Mouse (Mus musculus) A20 (cell line): ENCODE results near the gene Lsr.
A peak's percentile ranks its signal among the peaks of the same experiment; 100 is the strongest.
"Not testable (repeated sequence)": the region's sequence is repeated elsewhere in the genome, so short reads cannot be mapped to it uniquely, and the experiment has no call there.

Experiments used
- DNase-seq: peaks from one replicate; pipeline ENCODE4 v3.0.0-alpha.2; 2011; ENCODE audit warnings: low read depth, low spot score

Gene Lsr

DNA sequence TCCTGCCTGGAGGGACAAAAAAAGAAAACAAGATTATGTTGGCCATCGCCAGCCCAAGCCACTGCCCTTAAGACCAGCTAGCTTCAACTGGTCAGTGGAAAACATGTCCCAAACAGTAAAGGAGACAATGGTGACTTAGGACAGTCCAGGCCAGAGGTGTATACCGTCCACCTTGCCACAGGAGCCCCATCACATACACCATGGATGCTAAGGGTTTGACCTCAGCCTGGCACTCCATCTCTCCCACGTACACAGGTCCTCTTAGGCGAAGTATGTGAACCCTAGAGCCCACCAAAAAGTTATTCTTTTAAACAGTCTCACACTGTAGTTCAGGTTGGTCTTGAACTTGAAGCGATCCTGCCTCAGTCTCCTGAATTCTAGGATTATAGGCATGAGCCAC is 10.4 kb downstream of the Lsr start:
- DNase-seq = no peak

DNA sequence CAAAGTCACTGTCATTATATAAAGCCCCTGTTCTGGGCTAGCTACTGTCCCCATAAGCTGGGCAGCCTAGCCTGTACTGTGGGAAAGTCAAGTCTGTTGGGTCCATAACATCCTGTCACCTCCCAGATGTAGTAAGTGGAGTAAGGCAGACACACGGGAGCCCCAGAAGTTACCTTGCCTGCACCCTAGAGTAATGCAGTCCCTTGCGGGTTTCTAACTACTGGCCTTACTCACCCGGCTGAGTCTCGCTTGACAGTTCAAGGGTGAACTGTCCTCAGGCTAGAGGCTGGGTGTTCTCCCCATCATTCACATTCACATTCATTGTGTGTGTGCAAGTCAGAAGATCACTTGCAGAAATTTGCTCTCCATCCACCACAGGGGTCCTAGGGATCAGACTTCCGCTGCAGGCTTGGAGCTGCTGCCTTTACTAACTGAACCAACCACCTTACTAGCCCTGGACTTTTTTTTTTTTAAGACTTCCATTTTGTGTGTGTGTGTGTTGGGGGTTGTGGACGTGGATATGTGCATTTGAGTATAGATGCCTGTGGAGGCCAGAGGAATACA is 13.4 kb downstream of the Lsr start:
- no peak for DNase-seq

DNA sequence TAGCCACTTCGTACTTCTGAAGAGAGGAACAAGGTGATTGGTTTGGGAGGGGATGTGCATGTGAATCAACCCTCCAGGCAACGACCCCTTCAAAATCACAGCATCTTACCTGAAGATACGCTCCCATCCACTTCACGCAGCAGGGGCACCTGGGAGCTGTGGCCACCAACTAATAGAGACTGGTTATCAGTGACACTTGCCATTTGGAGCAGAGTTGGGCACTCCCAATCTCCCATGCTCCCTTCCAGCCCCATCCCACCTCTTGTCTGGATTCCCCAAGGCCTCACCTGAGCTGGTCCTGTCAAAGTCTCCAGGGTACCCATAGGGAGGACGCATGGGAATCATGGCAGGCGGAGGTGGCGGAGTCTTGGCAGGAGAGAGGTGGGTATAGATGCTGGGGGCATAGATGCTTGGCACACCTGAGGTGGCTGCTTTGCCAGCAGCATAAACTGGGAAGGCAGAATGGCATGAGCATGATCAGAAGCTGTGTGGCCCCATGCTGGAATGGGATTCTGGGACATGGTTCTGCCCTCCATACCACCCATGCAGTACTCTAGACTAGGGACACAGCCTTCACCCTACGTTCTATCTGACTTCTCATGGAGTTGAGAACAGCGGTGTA is 14.3 kb downstream of the Lsr start:
- DNase-seq = no peak

DNA sequence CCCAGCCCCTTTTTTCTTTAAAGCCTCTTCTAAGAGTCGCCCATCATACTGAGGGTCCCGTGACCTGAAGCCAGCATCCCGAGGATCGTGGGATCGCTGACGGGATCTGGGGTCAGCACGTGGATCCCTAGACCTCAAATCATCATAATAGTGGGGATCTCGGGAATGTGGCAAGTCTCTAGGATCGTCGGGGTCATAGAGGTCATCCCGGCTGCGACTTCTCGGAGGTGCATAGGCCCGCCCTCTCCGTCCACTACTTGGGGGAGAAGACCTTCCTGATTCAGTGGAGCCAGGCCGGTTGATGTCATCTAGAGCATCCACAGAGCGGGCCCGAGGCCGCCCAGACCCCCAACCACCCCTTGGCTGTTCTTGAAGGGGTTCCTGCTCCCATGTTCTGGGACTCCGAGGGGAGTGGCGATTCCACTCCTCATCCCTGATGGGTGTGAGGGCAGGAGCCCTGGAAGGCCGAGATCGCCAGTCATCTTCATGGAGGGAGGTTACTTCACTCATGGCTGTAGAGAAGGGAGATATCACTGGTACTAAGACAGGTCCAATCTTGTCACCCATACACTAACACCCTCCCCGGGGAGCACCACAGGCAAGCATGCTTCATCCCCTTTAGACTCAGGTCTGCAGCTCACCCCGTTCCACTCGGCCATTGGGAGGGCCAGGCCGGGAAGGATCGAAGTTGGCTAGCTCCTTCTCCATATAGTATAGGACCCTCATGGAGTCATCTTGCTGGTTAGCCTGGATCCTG is 15.0 kb downstream of the Lsr start:
- no peak for DNase-seq

DNA sequence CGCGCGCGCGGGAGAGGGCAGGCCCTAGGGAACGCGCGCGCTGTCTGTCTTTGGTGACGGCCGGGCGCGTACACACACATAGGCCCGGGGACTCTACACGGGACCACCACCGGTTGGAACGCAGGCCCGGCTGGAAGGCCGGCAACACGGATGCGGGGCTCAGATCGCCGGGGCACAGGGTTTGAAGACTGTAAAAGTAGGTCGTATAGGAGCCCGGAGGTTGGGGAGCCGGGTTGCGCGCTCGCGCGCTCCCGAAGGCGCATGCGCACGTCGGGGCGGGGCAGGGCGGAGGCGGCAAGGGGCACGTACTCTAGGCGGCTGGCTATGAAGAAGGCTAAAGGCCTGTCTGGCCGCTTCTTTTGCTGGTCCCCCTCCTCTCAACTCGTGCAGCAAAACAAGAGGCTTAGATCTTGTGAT is 15.9 kb downstream of the Lsr start:
- DNase-seq = peak; percentile 95

DNA sequence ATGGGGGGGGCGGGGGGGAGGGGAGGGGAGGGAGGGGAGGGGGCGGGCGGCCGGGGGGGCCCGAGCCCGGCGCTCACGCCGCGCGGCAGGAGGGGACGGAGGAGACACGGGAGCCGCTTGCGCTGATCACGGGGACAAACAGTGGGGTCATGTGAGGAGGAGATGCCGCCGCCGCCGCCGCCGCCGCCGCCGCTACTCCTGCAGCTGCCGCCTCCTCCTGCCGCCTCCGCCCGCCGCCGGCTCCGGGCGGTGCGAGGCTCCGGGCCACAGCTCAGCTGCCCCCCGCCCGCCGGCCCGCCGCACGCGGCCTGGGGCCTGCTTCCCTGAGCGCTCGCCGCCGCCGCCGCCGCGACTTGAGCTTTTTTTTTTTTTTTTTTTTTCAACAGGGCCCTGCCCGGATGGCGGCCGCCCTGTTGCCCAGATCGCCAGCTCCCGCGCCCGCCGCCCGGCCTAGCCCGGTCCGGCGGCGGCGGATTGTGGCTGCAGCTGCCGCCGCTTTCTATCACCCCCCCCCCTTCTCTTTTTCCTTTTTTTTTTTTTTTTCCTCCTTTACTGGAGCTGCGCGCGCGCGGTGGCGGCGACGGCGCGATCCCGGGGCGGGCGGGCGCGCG is 16.4 kb downstream of the Lsr start, which contains the start of gene Usf2:
Usf2 (minus strand) TSS at position 48 of the 611 bp plus-strand sequence.
- peak; percentile 79 for DNase-seq

DNA sequence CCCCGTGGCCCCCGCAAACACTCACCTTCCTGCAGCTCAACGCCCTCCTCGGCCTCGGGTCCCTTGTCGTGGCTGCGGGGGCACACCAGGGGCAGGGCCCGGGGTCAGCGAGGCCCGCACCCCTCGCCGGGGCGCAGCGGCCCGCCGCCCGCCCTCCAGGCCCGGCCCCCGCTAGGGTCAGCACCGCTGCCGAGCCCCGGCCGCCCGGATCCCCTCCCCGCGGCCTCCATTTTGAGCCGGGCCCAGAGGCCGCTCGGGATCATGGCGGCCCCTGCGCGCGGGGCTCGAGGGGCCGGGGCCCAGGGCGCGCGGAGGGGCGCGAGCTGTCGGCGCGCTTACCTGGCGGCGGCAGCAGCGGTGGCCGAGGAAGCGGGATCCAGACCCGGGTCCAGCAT is 16.9 kb downstream of the Lsr start:
- no peak for DNase-seq

DNA sequence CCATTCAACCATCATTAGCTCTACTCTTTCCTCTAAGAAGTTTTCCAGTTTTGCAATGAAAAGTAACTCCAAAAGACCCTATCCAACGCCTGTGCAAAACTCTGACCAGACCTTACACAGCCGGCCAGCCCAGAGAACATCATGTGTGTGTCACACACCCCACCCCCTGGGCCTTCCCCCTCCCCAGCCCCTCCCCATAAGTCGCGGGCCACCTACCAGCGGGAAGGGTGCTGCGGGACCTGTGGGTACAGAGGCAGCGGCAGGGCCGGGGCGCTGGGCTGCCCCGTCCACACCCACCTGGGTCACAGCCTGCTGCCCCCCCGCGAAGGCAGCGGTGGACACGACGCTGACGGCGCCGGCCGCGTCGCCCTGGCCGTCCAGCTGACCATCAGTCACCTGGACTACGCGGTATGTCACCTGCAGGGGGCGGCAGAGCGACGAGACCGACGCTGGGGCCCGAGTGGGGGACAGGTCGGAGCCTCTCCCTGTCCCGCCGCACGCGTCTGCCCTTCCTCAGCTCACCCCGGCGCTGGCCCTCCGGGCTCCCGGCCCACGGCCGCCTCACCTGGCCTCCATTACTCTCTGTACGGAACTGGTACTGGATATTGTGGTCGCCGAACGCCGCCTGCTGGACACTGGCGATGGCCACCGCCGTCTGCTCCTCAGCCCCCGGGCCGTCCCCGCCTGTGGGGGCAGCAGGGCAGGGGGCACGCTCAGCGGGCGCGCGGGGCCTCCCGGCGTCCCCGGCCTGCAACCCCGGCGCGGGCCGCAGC is 17.5 kb downstream of the Lsr start:
- peak; percentile 90 for DNase-seq

DNA sequence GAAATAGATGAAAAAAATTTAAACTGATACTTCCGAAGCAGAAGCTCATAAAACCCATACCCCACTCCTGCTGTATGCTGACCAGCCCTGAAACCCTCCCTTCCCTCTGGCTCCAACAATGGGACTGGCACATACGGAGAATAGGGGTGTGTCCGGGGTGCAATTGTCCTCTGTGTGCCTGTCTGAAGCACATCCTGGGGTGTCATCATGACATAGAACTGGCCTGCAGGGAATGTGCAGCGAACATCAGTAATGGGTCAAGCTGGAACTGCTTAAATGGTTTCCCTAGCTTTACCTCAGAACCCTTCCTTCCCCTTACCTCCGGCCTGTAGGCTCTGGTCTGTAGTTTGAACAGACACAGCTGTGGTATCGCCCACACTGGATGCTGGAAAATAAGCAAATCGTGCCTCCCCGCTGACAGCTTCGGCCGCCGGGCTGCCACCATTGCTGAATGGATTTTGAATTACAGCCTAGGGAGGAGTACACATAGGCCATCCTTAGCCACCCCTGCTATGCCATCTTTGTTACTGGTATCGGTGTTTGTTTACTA is 18.2 kb downstream of the Lsr start:
- DNase-seq = no peak

DNA sequence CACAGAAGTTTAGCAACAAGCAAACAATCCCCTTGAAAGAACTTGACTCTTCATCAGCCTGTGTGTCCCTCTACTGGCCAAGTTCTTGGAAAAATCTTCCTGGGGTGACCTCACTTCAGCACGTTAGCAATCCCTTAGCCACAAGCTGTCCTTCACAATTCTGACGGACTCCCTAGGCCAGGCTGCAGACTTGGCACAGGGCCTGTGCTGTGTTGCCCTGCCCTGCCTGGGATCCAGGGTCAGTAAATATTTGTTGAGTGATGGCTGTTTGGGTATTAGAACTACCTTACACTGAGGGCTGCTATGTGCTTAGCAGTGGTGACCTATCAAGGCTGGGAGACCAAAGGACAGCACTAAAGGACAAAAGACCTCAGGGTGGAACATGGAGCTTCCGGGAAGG is 19.2 kb downstream of the Lsr start:
- DNase-seq = no peak

DNA sequence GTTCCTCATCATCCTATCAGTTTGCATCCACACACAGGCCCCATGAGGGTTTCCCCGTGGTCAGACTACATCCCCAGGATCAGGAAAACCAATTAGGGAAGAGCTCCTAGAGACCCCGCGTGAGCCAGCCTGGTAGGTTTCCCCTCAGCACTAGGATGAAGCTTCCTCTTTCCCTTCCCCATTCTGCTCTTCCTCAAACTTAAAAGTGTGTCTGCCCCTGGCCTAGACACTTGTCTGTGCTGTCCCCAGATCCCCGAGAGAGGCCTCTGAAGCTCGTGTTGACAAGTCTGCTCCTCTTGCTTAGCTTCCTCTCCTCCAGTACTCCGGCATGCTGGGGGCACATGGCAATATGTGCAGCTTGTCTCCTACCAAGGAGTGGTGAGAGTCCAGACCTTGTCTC is 19.8 kb downstream of the Lsr start:
- DNase-seq = peak; percentile 42

DNA sequence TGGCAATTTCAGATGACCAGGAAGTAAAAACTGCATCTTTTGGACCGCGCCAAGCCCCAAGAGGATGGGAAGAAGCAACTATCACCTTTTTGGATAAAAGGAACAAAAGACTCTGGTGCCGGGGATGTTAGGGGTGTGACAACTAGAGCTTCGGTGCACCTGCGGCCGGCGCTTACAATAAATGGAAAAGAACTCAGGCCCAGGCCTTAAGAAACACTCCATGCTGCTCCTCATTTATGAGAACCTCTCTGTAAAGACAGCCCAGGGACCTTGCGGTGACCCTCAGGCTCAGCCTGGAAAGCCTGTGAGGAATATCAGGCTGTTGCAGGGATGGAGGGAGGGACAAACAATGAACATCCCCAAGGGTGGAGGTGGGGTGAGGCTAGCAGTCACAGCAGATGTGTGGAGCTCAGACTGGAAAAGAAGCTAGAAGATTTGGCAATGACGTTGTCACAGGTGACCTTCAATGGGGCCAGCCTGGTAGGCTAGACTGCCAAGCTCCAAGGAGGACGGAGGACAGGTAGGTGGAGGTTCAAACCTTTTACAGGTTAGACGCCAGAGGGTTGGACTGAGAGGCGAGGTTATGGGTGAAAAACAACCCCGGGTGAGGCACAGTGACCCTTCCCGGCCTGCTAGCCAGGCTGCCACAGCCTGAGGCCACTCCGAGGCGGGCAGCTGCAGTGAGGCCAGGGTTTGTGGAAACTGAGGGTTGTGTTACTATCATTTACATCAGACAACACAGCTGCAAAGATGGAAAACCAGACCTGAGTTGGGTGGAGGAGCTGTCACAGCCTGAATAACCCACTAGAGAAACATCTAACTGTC is 20.6 kb downstream of the Lsr start:
- no peak for DNase-seq

DNA sequence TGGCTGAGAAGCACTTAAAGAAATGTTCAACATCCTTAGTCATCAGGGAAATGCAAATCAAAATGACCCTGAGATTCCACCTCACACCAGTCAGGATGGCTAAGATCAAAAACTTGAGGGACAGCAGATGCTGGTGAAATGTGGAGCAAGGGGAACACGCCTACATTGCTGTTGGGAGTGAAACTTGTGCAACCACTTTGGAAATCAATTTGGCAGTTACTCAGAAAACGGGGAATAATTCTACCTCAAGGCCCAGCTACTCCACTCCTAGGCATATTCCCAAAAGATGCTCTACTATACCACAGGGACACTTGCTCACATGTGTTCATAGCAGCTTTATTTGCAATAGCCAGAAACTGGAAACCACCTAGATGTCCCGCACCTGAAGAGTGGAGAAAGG is 23.4 kb downstream of the Lsr start:
- DNase-seq = not testable (repeated sequence)

DNA sequence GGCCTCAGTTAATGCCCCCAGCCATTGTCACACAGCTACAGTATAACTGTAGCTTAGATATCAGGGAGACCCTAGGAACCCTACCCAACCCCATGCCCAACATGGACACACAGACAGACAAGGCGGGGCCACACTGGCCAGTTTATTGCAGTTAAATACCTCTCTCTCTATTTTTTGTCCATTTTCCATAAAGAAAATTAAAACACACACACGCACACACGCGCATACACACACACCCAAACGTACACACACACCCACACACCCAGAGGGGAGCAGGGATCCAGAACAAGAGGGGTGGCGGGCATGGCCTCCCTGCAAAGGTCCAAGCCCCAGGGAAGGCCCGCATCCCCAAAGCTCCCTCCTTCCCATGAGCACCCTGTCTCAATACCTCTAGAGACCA is 27.4 kb downstream of the Lsr start:
- DNase-seq = no peak

DNA sequence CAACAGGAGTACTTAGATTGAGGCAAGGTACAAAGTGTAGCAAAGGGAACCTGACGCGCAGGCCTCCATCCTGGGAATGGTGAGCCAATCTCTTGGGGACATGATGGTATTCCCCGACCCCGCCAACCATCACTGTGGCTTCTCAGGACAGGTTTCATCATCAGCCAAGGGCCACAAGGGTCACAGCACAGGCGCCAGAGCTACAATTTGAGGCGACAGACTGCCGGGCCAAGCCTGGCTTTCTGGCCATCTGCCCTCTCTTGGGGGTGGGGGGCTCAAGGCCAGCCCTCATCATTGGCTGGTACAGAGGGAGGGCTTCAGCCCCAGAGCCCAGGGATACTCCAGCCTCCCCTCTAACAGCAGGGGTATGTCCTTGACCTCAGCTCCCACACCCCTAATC is 27.8 kb downstream of the Lsr start:
- DNase-seq = not testable (repeated sequence)

DNA sequence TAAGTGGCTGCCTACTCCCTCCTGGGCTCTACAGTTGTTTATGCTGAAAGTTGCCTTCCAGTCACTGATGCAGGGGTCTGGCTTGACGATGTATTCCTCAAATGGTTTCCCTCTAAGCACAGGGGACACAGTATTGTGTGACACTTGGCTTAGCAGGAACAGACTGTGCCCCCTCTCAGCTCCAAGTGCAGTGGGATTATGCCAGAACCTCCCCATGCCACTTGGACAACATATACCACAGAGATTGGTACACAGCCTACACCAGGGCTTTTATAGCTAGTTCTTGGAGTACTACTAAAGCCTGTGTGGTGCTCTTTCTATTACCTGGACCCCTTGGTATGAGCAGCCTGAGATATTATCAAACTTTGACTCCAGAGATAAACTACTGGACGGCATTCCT is 28.6 kb downstream of the Lsr start:
- not testable (repeated sequence) for DNase-seq

DNA sequence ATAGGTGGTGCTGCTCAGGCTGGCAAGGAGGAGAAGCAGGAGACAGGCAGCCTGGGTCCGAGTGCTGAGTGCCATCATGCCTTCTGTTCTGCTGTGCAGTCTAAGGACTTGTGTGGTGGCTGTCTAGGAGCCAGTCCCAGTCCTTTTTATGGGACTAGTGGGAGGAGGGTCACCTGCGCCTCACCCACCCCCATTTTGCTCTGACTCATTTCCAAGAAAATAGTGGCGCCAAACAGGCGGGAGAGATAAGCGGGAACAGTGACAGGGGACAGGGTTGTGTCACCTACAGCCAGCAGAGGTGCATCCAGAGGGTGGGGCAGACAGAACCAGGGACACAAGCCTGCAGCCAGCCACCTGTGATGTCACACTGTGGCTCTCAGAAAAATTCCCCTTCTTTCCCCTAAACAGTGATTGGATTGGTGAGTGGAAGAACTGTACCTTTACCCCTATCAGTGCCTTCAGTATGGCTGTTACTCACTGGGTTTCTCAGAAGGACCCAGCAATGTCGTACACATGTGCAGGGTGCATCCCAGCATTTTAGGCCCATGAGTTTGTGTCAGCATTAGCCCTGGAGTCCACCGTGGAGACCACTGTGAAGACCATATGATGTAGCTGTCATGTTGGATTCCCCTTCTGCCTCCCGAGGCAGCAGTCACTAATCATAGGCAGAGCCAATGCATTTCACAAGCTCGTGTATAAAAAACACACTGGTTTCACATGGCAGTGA is 29.2 kb downstream of the Lsr start, which contains the start of gene Hamp:
Hamp (minus strand) TSS at position 124 of the 727 bp plus-strand sequence.
- no peak for DNase-seq

DNA sequence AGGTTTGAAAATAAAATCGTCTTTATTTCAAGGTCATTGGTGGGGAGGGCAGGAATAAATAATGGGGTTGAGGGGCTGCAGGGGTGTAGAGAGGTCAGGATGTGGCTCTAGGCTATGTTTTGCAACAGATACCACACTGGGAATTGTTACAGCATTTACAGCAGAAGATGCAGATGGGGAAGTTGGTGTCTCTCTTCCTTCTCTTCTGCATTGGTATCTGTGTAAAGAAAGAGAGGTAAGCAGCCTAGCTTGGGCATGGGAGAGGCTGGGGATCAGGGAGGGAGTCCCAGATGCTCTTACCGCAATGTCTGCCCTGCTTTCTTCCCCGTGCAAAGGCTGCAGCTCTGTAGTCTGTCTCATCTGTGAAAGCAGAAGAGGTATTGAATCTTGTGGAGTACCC is 30.9 kb downstream of the Lsr start:
- not testable (repeated sequence) for DNase-seq

DNA sequence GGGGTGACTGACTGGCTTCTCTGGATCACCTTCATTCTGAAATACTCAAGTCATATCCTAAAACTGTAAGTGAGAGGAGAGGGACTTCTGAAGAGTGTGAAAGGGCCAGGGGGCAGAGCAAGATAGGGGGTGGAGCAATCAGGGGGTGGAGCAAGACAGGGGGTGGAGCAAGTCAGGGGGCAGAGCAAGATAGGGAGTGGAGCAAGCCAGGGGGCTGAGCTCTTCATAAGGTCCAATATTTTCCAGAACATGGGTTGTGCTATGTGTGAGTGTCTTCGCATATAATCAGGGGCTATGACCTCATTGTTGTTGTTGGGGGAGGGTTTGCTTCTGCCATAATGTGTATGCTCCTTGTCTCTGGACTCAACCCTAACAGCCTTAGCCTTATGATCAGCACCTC is 33.2 kb downstream of the Lsr start:
- DNase-seq = not testable (repeated sequence)
